Mouse (Mus musculus): ENCODE results near the gene Ctxn2.
"Not testable (repeated sequence)": the region's sequence is repeated elsewhere in the genome, so short reads cannot be mapped to it uniquely, and the experiment has no call there.

Gene Ctxn2

GRCm38 (mm10) chr2:125135903-125136811 lies at the start of gene Ctxn2:
TSS of gene Ctxn2 (plus strand) at chr2:125136692.
- in situ Hi-C loops (cut with MboI; ENCODE audit: low pct_unique_long_range_greater_than_20kb in 1 of 2, low sequenced_read_pairs in 2 of 2, unreplicated experiment in 1 of 2) = no loop called here

- in situ Hi-C loops (cut with MboI; ENCODE audit: low pct_unique_long_range_greater_than_20kb in 1 of 2, low sequenced_read_pairs in 2 of 2, unreplicated experiment in 1 of 2) = no loop called here
These were observed 47.7 kb upstream of the Ctxn2 start for GRCm38 (mm10) chr2:125088757-125089156.

- in situ Hi-C loops (cut with MboI; ENCODE audit: low pct_unique_long_range_greater_than_20kb in 1 of 2, low sequenced_read_pairs in 2 of 2, unreplicated experiment in 1 of 2) = not testable (repeated sequence)
These were observed 44.4 kb upstream of the Ctxn2 start for GRCm38 (mm10) chr2:125092123-125092522.

GRCm38 (mm10) chr2:125104491-125104890 lies 32.0 kb upstream of the Ctxn2 start:
- in situ Hi-C loops (cut with MboI; ENCODE audit: low pct_unique_long_range_greater_than_20kb in 1 of 2, low sequenced_read_pairs in 2 of 2, unreplicated experiment in 1 of 2) = not testable (repeated sequence)

GRCm38 (mm10) chr2:125106536-125106935 lies 30.0 kb upstream of the Ctxn2 start:
- in situ Hi-C loops (cut with MboI; ENCODE audit: low pct_unique_long_range_greater_than_20kb in 1 of 2, low sequenced_read_pairs in 2 of 2, unreplicated experiment in 1 of 2) = not testable (repeated sequence)

GRCm38 (mm10) chr2:125119381-125120110 lies 16.9 kb upstream of the Ctxn2 start:
- in situ Hi-C loops (cut with MboI; ENCODE audit: low pct_unique_long_range_greater_than_20kb in 1 of 2, low sequenced_read_pairs in 2 of 2, unreplicated experiment in 1 of 2) = no loop called here

- in situ Hi-C loops (cut with MboI; ENCODE audit: low pct_unique_long_range_greater_than_20kb in 1 of 2, low sequenced_read_pairs in 2 of 2, unreplicated experiment in 1 of 2) = no loop called here
These were observed 14.2 kb upstream of the Ctxn2 start for GRCm38 (mm10) chr2:125122288-125122623.

- in situ Hi-C loops (cut with MboI; ENCODE audit: low pct_unique_long_range_greater_than_20kb in 1 of 2, low sequenced_read_pairs in 2 of 2, unreplicated experiment in 1 of 2) = no loop called here
These were observed 13.6 kb upstream of the Ctxn2 start for GRCm38 (mm10) chr2:125122624-125123476.

GRCm38 (mm10) chr2:125123477-125123852 lies 13.0 kb upstream of the Ctxn2 start, which contains the start of gene Myef2:
TSS of gene Myef2 (minus strand) at chr2:125123661.
- in situ Hi-C loops (cut with MboI; ENCODE audit: low pct_unique_long_range_greater_than_20kb in 1 of 2, low sequenced_read_pairs in 2 of 2, unreplicated experiment in 1 of 2) = no loop called here

- in situ Hi-C loops (cut with MboI; ENCODE audit: low pct_unique_long_range_greater_than_20kb in 1 of 2, low sequenced_read_pairs in 2 of 2, unreplicated experiment in 1 of 2) = no loop called here
These were observed 10.7 kb upstream of the Ctxn2 start for GRCm38 (mm10) chr2:125125824-125126223.

- in situ Hi-C loops (cut with MboI; ENCODE audit: low pct_unique_long_range_greater_than_20kb in 1 of 2, low sequenced_read_pairs in 2 of 2, unreplicated experiment in 1 of 2) = no loop called here
These were observed 9.7 kb upstream of the Ctxn2 start for GRCm38 (mm10) chr2:125126792-125127191.

GRCm38 (mm10) chr2:125134113-125134512 lies 2.4 kb upstream of the Ctxn2 start:
- in situ Hi-C loops (cut with MboI; ENCODE audit: low pct_unique_long_range_greater_than_20kb in 1 of 2, low sequenced_read_pairs in 2 of 2, unreplicated experiment in 1 of 2) = no loop called here

GRCm38 (mm10) chr2:125136846-125137245 lies 354 bp downstream of the Ctxn2 start:
- in situ Hi-C loops (cut with MboI; ENCODE audit: low pct_unique_long_range_greater_than_20kb in 1 of 2, low sequenced_read_pairs in 2 of 2, unreplicated experiment in 1 of 2) = no loop called here

- in situ Hi-C loops (cut with MboI; ENCODE audit: low pct_unique_long_range_greater_than_20kb in 1 of 2, low sequenced_read_pairs in 2 of 2, unreplicated experiment in 1 of 2) = no loop called here
These were observed 5.8 kb downstream of the Ctxn2 start for GRCm38 (mm10) chr2:125142336-125142735.

GRCm38 (mm10) chr2:125152388-125152787 lies 15.9 kb downstream of the Ctxn2 start, which contains the start of gene Slc12a1:
TSS of gene Slc12a1 (plus strand) at chr2:125152505.
- in situ Hi-C loops (cut with MboI; ENCODE audit: low pct_unique_long_range_greater_than_20kb in 1 of 2, low sequenced_read_pairs in 2 of 2, unreplicated experiment in 1 of 2) = no loop called here

- in situ Hi-C loops (cut with MboI; ENCODE audit: low pct_unique_long_range_greater_than_20kb in 1 of 2, low sequenced_read_pairs in 2 of 2, unreplicated experiment in 1 of 2) = no loop called here
These were observed 17.8 kb downstream of the Ctxn2 start for GRCm38 (mm10) chr2:125154294-125154693.

- in situ Hi-C loops (cut with MboI; ENCODE audit: low pct_unique_long_range_greater_than_20kb in 1 of 2, low sequenced_read_pairs in 2 of 2, unreplicated experiment in 1 of 2) = no loop called here
These were observed 19.0 kb downstream of the Ctxn2 start for GRCm38 (mm10) chr2:125155504-125155903.

GRCm38 (mm10) chr2:125162012-125162470 lies 25.5 kb downstream of the Ctxn2 start:
- in situ Hi-C loops (cut with MboI; ENCODE audit: low pct_unique_long_range_greater_than_20kb in 1 of 2, low sequenced_read_pairs in 2 of 2, unreplicated experiment in 1 of 2) = no loop called here

Data from mouse embryonic stem cell (cell line).